8 mouse cellular contexts compared by ENCODE assay signal in the genomic region with DNA sequence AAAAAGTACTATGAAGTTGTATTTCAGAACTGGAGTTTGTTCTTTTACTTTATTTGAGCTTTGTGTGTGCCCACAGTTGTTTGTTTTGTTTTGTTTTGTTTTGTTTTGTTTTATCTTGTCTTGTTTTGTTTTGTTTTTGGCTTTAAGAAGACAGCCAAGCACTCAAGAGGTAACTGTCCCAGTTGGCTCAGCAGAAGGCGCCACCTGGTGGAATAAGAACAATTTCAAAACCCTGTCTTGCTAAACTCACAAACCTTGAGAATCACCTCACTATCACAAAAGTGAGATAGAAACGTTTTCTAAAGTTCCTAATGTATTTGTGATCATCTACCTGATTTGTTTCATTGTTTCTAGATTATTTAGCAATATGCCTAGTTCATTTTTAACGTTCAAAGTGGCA. TPM values are rescaled to one million over a fixed set of nuclear protein-coding genes. Genes with fewer than 3 reads are reported as not detected.
DNase-seq lines count a peak whose midpoint lies in the region; ATAC-seq and TF ChIP-seq lines count a peak whose summit lies in the region.

No protein-coding gene starts in this region.

- in situ Hi-C loops in Patski (cut with MboI; ENCODE audit: low pct_unique_long_range_greater_than_20kb) = no loop called here

- CTCF ChIA-PET in Patski (lab: Charles Lee) = no interaction called here

- no peaks in the 10 kb centered on the region for H3K9me3 ChIP-seq in kidney, postnatal 0 days (replicated peaks; ENCODE audit: low read length)
- no peaks in the 10 kb centered on the region for H3K9me3 ChIP-seq in kidney, embryonic 15.5 days (replicated peaks)
- no peaks in the 10 kb centered on the region for H3K9me3 ChIP-seq in embryonic facial prominence, embryonic 14.5 days (ENCODE audit: control insufficient read depth, low read length)

- H3K27me3 ChIP-seq in kidney, postnatal 0 days (ENCODE audit: insufficient read depth, low read length) = peaks cover 35% of the 10 kb centered on the region
- H3K27me3 ChIP-seq in kidney, embryonic 15.5 days = peaks cover 37% of the 10 kb centered on the region
- H3K27me3 ChIP-seq in Patski = peaks cover 3% of the 10 kb centered on the region
- peaks cover 38% of the 10 kb centered on the region for H3K27me3 ChIP-seq in embryonic facial prominence, embryonic 14.5 days (replicated peaks; ENCODE audit: control insufficient read depth, insufficient read depth, low read length)

- H3K9ac ChIP-seq in kidney, postnatal 0 days (ENCODE audit: low read depth, low read length) = no peak overlapping the region
- H3K9ac ChIP-seq in kidney, embryonic 15.5 days = no peak overlapping the region
- no peak overlapping the region for H3K9ac ChIP-seq in embryonic facial prominence, embryonic 14.5 days (ENCODE audit: low read depth, low read length)

- peak; percentile 81 for TF ChIP-seq CTCF in kidney, postnatal 0 days (IDR thresholded peaks at IDR 0.05; ENCODE audit: low read depth)
- peak; percentile 43 for TF ChIP-seq CTCF in Patski (IDR thresholded peaks at IDR 0.05)

- WGBS in kidney, postnatal 0 days = 5% methylated on average over 3 of the region's 3 CpGs
- WGBS in kidney, embryonic 15.5 days = 3% methylated on average over 3 of the region's 3 CpGs
- WGBS in embryonic facial prominence, embryonic 14.5 days = 3% methylated on average over 3 of the region's 3 CpGs

- no peak for ATAC-seq in kidney, postnatal 0 days (replicated peaks; ENCODE audit: low FRiP score, low read depth)
- ATAC-seq in kidney, embryonic 15.5 days (replicated peaks; ENCODE audit: low FRiP score) = no peak
- ATAC-seq in Patski = no peak
- no peak for ATAC-seq in embryonic facial prominence, embryonic 14.5 days (ENCODE audit: low read depth)

- no peaks in the 10 kb centered on the region for H3K36me3 ChIP-seq in kidney, postnatal 0 days (ENCODE audit: insufficient read depth, low read length)
- no peaks in the 10 kb centered on the region for H3K36me3 ChIP-seq in kidney, embryonic 15.5 days
- no peaks in the 10 kb centered on the region for H3K36me3 ChIP-seq in embryonic facial prominence, embryonic 14.5 days (ENCODE audit: control insufficient read depth, insufficient read depth, low read length)

- POLR2A ChIA-PET in Patski (lab: Charles Lee) = no interaction called here

- H3K4me3 ChIP-seq in kidney, postnatal 0 days (replicated peaks; ENCODE audit: low read depth, low read length) = no peak overlapping the region
- no peak overlapping the region for H3K4me3 ChIP-seq in kidney, embryonic 15.5 days (replicated peaks)
- no peak overlapping the region for H3K4me3 ChIP-seq in embryonic facial prominence, embryonic 14.5 days (ENCODE audit: low read depth, low read length)

- peak; percentile 59 for DNase-seq in kidney, postnatal 0 days (ENCODE audit: low spot score)
- DNase-seq in 416B (ENCODE audit: low read depth) (peak; percentile 22), Patski (ENCODE audit: low read depth, low spot score) (no peak)
- peak; percentile 13 for DNase-seq in embryonic facial prominence, embryonic 14.5 days (ENCODE audit: low spot score)
- DNase-seq in spleen, adult 18-20 months = no peak
- DNase-seq in thymus, postnatal 36 days = no peak
- no peak for DNase-seq in layer of hippocampus, adult 9-11 months

- no peak overlapping the region for H3K27ac ChIP-seq in kidney, postnatal 0 days
- H3K27ac ChIP-seq in kidney, embryonic 15.5 days = no peak overlapping the region
- H3K27ac ChIP-seq in embryonic facial prominence, embryonic 14.5 days (replicated peaks; ENCODE audit: low read depth, low read length) = no peak overlapping the region

- peaks cover 5% of the 10 kb centered on the region; the same call in 1 of the 2 replicates for H3K4me1 ChIP-seq in kidney, postnatal 0 days (replicated peaks; ENCODE audit: insufficient read depth, low read length)
- H3K4me1 ChIP-seq in kidney, embryonic 15.5 days = peaks cover 14% of the 10 kb centered on the region
- H3K4me1 ChIP-seq in embryonic facial prominence, embryonic 14.5 days (ENCODE audit: control insufficient read depth, insufficient read depth, low read length) = no peaks in the 10 kb centered on the region

- no peak overlapping the region for H3K4me2 ChIP-seq in kidney, postnatal 0 days (ENCODE audit: low read length)
- H3K4me2 ChIP-seq in kidney, embryonic 15.5 days = no peak overlapping the region
- H3K4me2 ChIP-seq in embryonic facial prominence, embryonic 14.5 days (ENCODE audit: low read depth, low read length) = no peak overlapping the region

RNA-seq across cellular contexts. Expression of a gene that starts 3.8 kb away (rescaled TPM):
- polyA plus RNA-seq in kidney, postnatal 0 days (2015; fragmentation: Nextera tagmentation; extraction: Ambion mirVana) = 0.91 and 0.99 TPM in 2 replicates
- polyA plus RNA-seq in kidney, embryonic 15.5 days (2015; fragmentation: Nextera tagmentation; extraction: Ambion mirVana) = 0.44 and 0.45 TPM in 2 replicates
- polyA plus RNA-seq in Patski (2021) = under 0.01 TPM
- polyA plus RNA-seq in embryonic facial prominence, embryonic 14.5 days (2014; fragmentation: Nextera tagmentation; extraction: Ambion mirVana) = 0.90 and 1.3 TPM in 2 replicates

Comparison
In these comparisons a context has a peak if more than half of its experiments do, and no peak if none do; other contexts are left out.
1. DNase-seq: peak in kidney, postnatal 0 days (single experiment), 416B (single experiment) and embryonic facial prominence, embryonic 14.5 days (single experiment); none in Patski (single experiment), spleen, adult 18-20 months (0 of 2), thymus, postnatal 36 days (0 of 2) and layer of hippocampus, adult 9-11 months (single experiment).